Mouse (Mus musculus): ENCODE data around the gene Themis. TPM values are rescaled to one million over a fixed set of nuclear protein-coding genes. Genes with fewer than 3 reads are reported as not detected.

The Themis gene
- total RNA-seq, 2 experiments from 2014 or later, result 0.61 to 5.0 TPM

- no peak for ATAC-seq (replicated peaks; ENCODE audit: low FRiP score, poor library complexity, severe bottlenecking)
Observed at GRCm38 (mm10) chr10:28776777-28777402, 108.7 kb downstream of the Themis start.

- ATAC-seq (replicated peaks; ENCODE audit: low FRiP score, poor library complexity, severe bottlenecking), result no peak
Observed at GRCm38 (mm10) chr10:28799469-28799868, 131.3 kb downstream of the Themis start.

- ATAC-seq (replicated peaks; ENCODE audit: low FRiP score, poor library complexity, severe bottlenecking), result no peak
Observed at GRCm38 (mm10) chr10:28805160-28805559, 137.0 kb downstream of the Themis start.

- no peak for ATAC-seq (replicated peaks; ENCODE audit: low FRiP score, poor library complexity, severe bottlenecking)
Observed at GRCm38 (mm10) chr10:28811928-28812570, 143.9 kb downstream of the Themis start.

GRCm38 (mm10) chr10:28812571-28812936, 144.4 kb downstream of the Themis start:
- ATAC-seq (replicated peaks; ENCODE audit: low FRiP score, poor library complexity, severe bottlenecking), result no peak

GRCm38 (mm10) chr10:28816160-28816559, 148.0 kb downstream of the Themis start:
- ATAC-seq (replicated peaks; ENCODE audit: low FRiP score, poor library complexity, severe bottlenecking), result no peak

- no peak for ATAC-seq (replicated peaks; ENCODE audit: low FRiP score, poor library complexity, severe bottlenecking)
Observed at GRCm38 (mm10) chr10:28822320-28822719, 154.2 kb downstream of the Themis start.

GRCm38 (mm10) chr10:28842605-28843004, 174.4 kb downstream of the Themis start:
- ATAC-seq (replicated peaks; ENCODE audit: low FRiP score, poor library complexity, severe bottlenecking), result no peak

- ATAC-seq (replicated peaks; ENCODE audit: low FRiP score, poor library complexity, severe bottlenecking), result peak; percentile 61; the same call in 1 of the 2 replicates
Observed at GRCm38 (mm10) chr10:28843755-28844717, 175.9 kb downstream of the Themis start.

- no peak for ATAC-seq (replicated peaks; ENCODE audit: low FRiP score, poor library complexity, severe bottlenecking)
Observed at GRCm38 (mm10) chr10:28856154-28856553, 188.0 kb downstream of the Themis start.

- no peak for ATAC-seq (replicated peaks; ENCODE audit: low FRiP score, poor library complexity, severe bottlenecking)
Observed at GRCm38 (mm10) chr10:28870580-28871354, 202.6 kb downstream of the Themis start.

- no peak for ATAC-seq (replicated peaks; ENCODE audit: low FRiP score, poor library complexity, severe bottlenecking)
Observed at GRCm38 (mm10) chr10:28874605-28875004, 206.4 kb downstream of the Themis start.

GRCm38 (mm10) chr10:28887643-28888042, 219.5 kb downstream of the Themis start:
- no peak for ATAC-seq (replicated peaks; ENCODE audit: low FRiP score, poor library complexity, severe bottlenecking)

GRCm38 (mm10) chr10:28890886-28891285, 222.7 kb downstream of the Themis start:
- no peak for ATAC-seq (replicated peaks; ENCODE audit: low FRiP score, poor library complexity, severe bottlenecking)

GRCm38 (mm10) chr10:28898351-28898750, 230.2 kb downstream of the Themis start:
- ATAC-seq (replicated peaks; ENCODE audit: low FRiP score, poor library complexity, severe bottlenecking), result no peak

Measured in erythroid progenitor cell, adult 5-6 weeks (primary cell).